Mouse (Mus musculus) embryonic facial prominence, embryonic 14.5 days (tissue): Measurements from ENCODE around the gene Tcl1b5. TPM values are rescaled to one million over a fixed set of nuclear protein-coding genes. Genes with fewer than 3 reads are reported as not detected.
"Not testable (repeated sequence)": the region's sequence is repeated elsewhere in the genome, so short reads cannot be mapped to it uniquely, and the experiment has no call there.

ENCODE experiments used
- ATAC-seq: fragments of 200-750 bp; cut with Nextera tagmentation; 2 replicates; pipeline ENCODE4 v1.8.0; 2017; ENCODE audit warnings: low read depth, moderate number of reproducible peaks, moderate TSS enrichment
- DNase-seq: peaks from one replicate; pipeline ENCODE4 v3.0.0-alpha.2; 2015; ENCODE audit warnings: low spot score
- H3K27ac ChIP-seq: fragments of 300-500 bp; sonication (generic); replicated peaks from 2 replicates; pipeline ENCODE4 v1.5.1; 2014; ENCODE audit warnings: low read depth, mild to moderate bottlenecking, low read length, moderate library complexity
- H3K27me3 ChIP-seq: fragments of 300-500 bp; sonication (generic); replicated peaks from 2 replicates; pipeline ENCODE4 v1.6.1; 2014; ENCODE audit warnings: low read length; ENCODE audit not compliant: control insufficient read depth, insufficient read depth
- H3K36me3 ChIP-seq: fragments of 300-500 bp; sonication (generic); 2 replicates; pipeline ENCODE4 v1.6.1; 2014; ENCODE audit warnings: low read length, mixed read lengths; ENCODE audit not compliant: control insufficient read depth, insufficient read depth
- H3K4me1 ChIP-seq: fragments of 300-500 bp; sonication (generic); 2 replicates; pipeline ENCODE4 v1.6.1; 2014; ENCODE audit warnings: antibody characterized with exemption, low read length; ENCODE audit not compliant: control insufficient read depth, insufficient read depth
- H3K4me2 ChIP-seq: fragments of 300-500 bp; sonication (generic); 2 replicates; pipeline ENCODE4 v1.6.1; 2014; ENCODE audit warnings: low read depth, mild to moderate bottlenecking, low read length, moderate library complexity, mixed read lengths
- H3K4me3 ChIP-seq: fragments of 300-500 bp; sonication (generic); 2 replicates; pipeline ENCODE4 v1.5.1; 2014; ENCODE audit warnings: low read depth, mild to moderate bottlenecking, low read length
- H3K9ac ChIP-seq: fragments of 300-500 bp; sonication (generic); 2 replicates; pipeline ENCODE4 v1.6.1; 2014; ENCODE audit warnings: low read depth, mild to moderate bottlenecking, low read length, moderate library complexity, mixed read lengths
- H3K9me3 ChIP-seq: fragments of 300-500 bp; sonication (generic); 2 replicates; pipeline ENCODE4 v1.6.1; 2016; ENCODE audit warnings: low read length; ENCODE audit not compliant: control insufficient read depth
- WGBS: fragments of 180-500 bp; shearing (Covaris S2); extraction: QIAGEN DNeasy Blood & Tissue Kit; methylation state at CpG from one replicate; pipeline ENCODE4 v1.1.7; 2014; 5-methylcytosine and 5-hydroxymethylcytosine counted together
- polyA plus RNA-seq: library from polyadenylated mRNA; unstranded; fragments of >200 nt; fragmentation: Nextera tagmentation; extraction: Ambion mirVana; gene quantifications from 2 replicates; pipeline ENCODE4 v1.2.1, GENCODE M21; 2014

Tcl1b5 gene
- polyA plus RNA-seq, 1 experiment from 2014 or later, result not detected

GRCm38 (mm10) chr12:105145714-105146113 is 30.4 kb upstream of the Tcl1b5 start, which contains the start of gene Tcl1b2:
Tcl1b2 (plus strand) TSS chr12:105146014.
- Histone ChIP-seq H3K4me3 (no peak within 1 kb of the TSS), H3K36me3 (no peaks in the 10 kb centered on the region), H3K4me2 (no peak within 1 kb of the TSS), H3K9ac (no peak within 1 kb of the TSS), H3K9me3 (no peaks in the 10 kb centered on the region), H3K27me3 (no peaks in the 10 kb centered on the region), H3K27ac (no peak within 1 kb of the TSS), H3K4me1 (no peaks in the 10 kb centered on the region)
- no peak for DNase-seq
- 87% methylated on average over 3 of the region's 3 CpGs for WGBS
- ATAC-seq, result no peak

- not testable (repeated sequence) for H3K27me3 ChIP-seq, DNase-seq, H3K4me1 ChIP-seq, ATAC-seq, H3K4me3 ChIP-seq, H3K27ac ChIP-seq, H3K9ac ChIP-seq, H3K4me2 ChIP-seq, H3K36me3 ChIP-seq, H3K9me3 ChIP-seq
- whole genome bisulfite sequencing, result 67% methylated on average over 4 of the region's 4 CpGs
These were observed 20.9 kb upstream of the Tcl1b5 start for GRCm38 (mm10) chr12:105155286-105155685.

GRCm38 (mm10) chr12:105158842-105159241 is 17.3 kb upstream of the Tcl1b5 start:
- H3K4me3 ChIP-seq, result no peak overlapping the region
- no peaks in the 10 kb centered on the region for H3K4me1 ChIP-seq
- no peaks in the 10 kb centered on the region for H3K27me3 ChIP-seq
- no peaks in the 10 kb centered on the region for H3K9me3 ChIP-seq
- 61% methylated on average over 6 of the region's 6 CpGs for WGBS
- no peaks in the 10 kb centered on the region for H3K36me3 ChIP-seq
- DNase-seq (no peak), ATAC-seq (no peak)
- H3K27ac ChIP-seq, result no peak overlapping the region
- H3K9ac ChIP-seq, result no peak overlapping the region
- H3K4me2 ChIP-seq, result no peak overlapping the region

GRCm38 (mm10) chr12:105159390-105159789 is 16.8 kb upstream of the Tcl1b5 start, which contains the start of gene Tcl1b1:
Tcl1b1 (plus strand) TSS chr12:105159690.
- H3K4me2 ChIP-seq, result no peak within 1 kb of the TSS
- no peaks in the 10 kb centered on the region for H3K27me3 ChIP-seq
- ATAC-seq (no peak), DNase-seq (no peak)
- no peak within 1 kb of the TSS for H3K27ac ChIP-seq
- no peaks in the 10 kb centered on the region for H3K9me3 ChIP-seq
- 76% methylated on average over 4 of the region's 4 CpGs for WGBS
- H3K4me1 ChIP-seq, result no peaks in the 10 kb centered on the region
- H3K4me3 ChIP-seq, result no peak within 1 kb of the TSS
- H3K9ac ChIP-seq, result no peak within 1 kb of the TSS
- H3K36me3 ChIP-seq, result no peaks in the 10 kb centered on the region

- Histone ChIP-seq H3K36me3 (no peaks in the 10 kb centered on the region), H3K4me1 (no peaks in the 10 kb centered on the region), H3K27me3 (no peaks in the 10 kb centered on the region), H3K9ac (no peak overlapping the region), H3K4me2 (no peak overlapping the region), H3K4me3 (no peak overlapping the region), H3K9me3 (no peaks in the 10 kb centered on the region), H3K27ac (no peak overlapping the region)
- WGBS, result 59% methylated on average over 3 of the region's 3 CpGs
- DNase-seq, result no peak
- no peak for ATAC-seq
These were observed 9.4 kb upstream of the Tcl1b5 start for GRCm38 (mm10) chr12:105166734-105167133.

- Histone ChIP-seq H3K36me3 (no peaks in the 10 kb centered on the region), H3K27me3 (no peaks in the 10 kb centered on the region), H3K27ac (no peak overlapping the region), H3K4me3 (no peak overlapping the region), H3K4me2 (no peak overlapping the region), H3K9me3 (no peaks in the 10 kb centered on the region), H3K4me1 (no peaks in the 10 kb centered on the region), H3K9ac (no peak overlapping the region)
- WGBS, result 71% methylated on average over 2 of the region's 2 CpGs
- DNase-seq (no peak), ATAC-seq (no peak)
These were observed 2.8 kb upstream of the Tcl1b5 start for GRCm38 (mm10) chr12:105173366-105173765.

GRCm38 (mm10) chr12:105174318-105174717 is 1.8 kb upstream of the Tcl1b5 start:
- H3K27me3 ChIP-seq, H3K9me3 ChIP-seq, H3K4me2 ChIP-seq, H3K36me3 ChIP-seq, H3K4me3 ChIP-seq, ATAC-seq, DNase-seq, H3K27ac ChIP-seq, H3K4me1 ChIP-seq, H3K9ac ChIP-seq: not testable (repeated sequence)
- 41% methylated on average over 2 of the region's 2 CpGs for WGBS

GRCm38 (mm10) chr12:105181040-105181644 is 5.0 kb downstream of the Tcl1b5 start:
- ATAC-seq, DNase-seq, H3K27me3 ChIP-seq, H3K27ac ChIP-seq, H3K36me3 ChIP-seq, H3K9me3 ChIP-seq, H3K4me2 ChIP-seq, H3K9ac ChIP-seq, H3K4me3 ChIP-seq, H3K4me1 ChIP-seq: not testable (repeated sequence)
- WGBS, result 78% methylated on average over 4 of the region's 4 CpGs

- WGBS, result 39% methylated on average over 2 of the region's 2 CpGs
- H3K27ac ChIP-seq, ATAC-seq, H3K27me3 ChIP-seq, DNase-seq, H3K4me3 ChIP-seq, H3K4me2 ChIP-seq, H3K9ac ChIP-seq, H3K36me3 ChIP-seq, H3K4me1 ChIP-seq, H3K9me3 ChIP-seq: not testable (repeated sequence)
These were observed 12.8 kb downstream of the Tcl1b5 start for GRCm38 (mm10) chr12:105188980-105189379.
